Mouse (Mus musculus) splenic B cell, adult 2 months (primary cell): ENCODE results near the gene Aspn.

Source experiments
- DNase-seq: peaks from one replicate; pipeline ENCODE4 v3.0.0-alpha.2; 2011; ENCODE audit warnings: low read depth, low spot score
- H3K27me3 ChIP-seq: 2 replicates; pipeline ENCODE4 v1.6.1; 2012; ENCODE audit warnings: mild to moderate bottlenecking, low read length, moderate library complexity, mixed read lengths; ENCODE audit not compliant: control insufficient read depth, poor library complexity, insufficient read depth, severe bottlenecking
- H3K36me3 ChIP-seq: 2 replicates; pipeline ENCODE4 v1.6.1; 2012; ENCODE audit warnings: mild to moderate bottlenecking, low read length, moderate library complexity, mixed read lengths; ENCODE audit not compliant: control insufficient read depth, poor library complexity, insufficient read depth, severe bottlenecking

The Aspn gene

DNA sequence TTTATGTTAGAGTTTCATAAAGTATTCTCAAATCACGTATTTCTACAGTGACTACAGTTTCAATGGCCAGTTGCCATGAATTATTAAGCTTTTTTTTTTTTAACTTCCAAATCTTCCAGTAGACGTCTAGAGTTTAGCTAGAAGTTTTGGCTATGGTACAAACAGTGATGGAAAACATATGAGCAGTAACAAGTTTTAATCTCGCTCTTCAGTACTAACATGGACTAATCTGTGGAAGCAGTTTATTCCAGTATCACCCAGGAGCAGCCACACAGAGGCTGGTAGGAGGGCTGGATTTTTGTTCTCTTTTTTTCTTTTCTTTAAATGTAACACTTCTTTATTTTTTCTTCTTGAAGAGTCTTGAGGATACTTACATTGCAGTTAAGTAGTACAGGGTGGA, at the start of gene Aspn:
Gene Aspn (plus strand): TSS at position 165 of the 400 bp plus-strand sequence.
- H3K36me3 ChIP-seq, result no peaks in the 10 kb centered on the region
- H3K27me3 ChIP-seq, result no peaks in the 10 kb centered on the region
- no peak for DNase-seq

- H3K27me3 ChIP-seq, result no peaks in the 10 kb centered on the region
- H3K36me3 ChIP-seq, result no peaks in the 10 kb centered on the region
- no peak for DNase-seq
These were observed 39.7 kb upstream of the Aspn start, which contains the start of gene Ecm2 for GRCm38 (mm10) chr13:49504510-49504909. Ecm2 (plus strand) TSS chr13:49504810.

DNA sequence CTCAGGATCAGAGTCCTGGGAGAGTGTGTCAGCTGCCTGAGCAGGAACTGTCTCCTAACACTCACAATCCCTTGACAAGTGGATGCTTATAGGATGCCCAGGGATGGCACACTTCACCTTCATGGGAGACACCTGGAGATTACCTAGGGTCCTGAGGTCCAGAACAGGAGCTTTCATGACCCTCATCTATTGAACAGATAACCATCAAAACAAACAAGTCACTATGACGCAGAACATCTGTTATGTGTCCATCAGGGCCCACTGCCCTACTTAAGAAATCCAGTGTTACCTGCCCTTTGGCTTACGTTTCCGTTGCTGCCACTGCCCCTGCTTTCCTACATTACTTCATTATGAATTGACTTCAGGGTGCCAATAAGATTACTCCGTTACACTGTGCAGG, 38.5 kb upstream of the Aspn start:
- no peak for DNase-seq
- no peaks in the 10 kb centered on the region for H3K27me3 ChIP-seq

DNA sequence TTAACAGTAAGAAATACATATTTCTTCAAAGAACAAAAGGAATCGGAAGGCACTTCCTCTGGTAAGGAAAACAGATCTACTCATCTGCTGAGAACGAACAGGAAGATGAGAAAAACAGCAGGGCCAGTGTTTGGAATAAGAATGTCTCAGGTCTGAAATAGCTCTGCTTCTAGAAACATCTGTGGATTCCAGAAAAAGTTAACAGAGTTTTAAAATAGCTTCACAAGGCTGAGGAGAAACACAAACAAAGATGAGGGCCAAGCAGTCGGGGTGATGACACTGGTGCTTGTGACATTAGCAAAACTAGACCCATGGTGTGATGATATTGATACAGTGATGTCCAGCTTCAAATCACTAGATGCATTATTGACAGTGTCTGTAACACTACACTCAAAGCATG, 37.1 kb upstream of the Aspn start:
- Histone ChIP-seq H3K27me3 (no peaks in the 10 kb centered on the region), H3K36me3 (no peaks in the 10 kb centered on the region)
- no peak for DNase-seq

More for the DNA sequence above, 38.5 kb upstream of the Aspn start:
- no peaks in the 10 kb centered on the region for H3K36me3 ChIP-seq

DNA sequence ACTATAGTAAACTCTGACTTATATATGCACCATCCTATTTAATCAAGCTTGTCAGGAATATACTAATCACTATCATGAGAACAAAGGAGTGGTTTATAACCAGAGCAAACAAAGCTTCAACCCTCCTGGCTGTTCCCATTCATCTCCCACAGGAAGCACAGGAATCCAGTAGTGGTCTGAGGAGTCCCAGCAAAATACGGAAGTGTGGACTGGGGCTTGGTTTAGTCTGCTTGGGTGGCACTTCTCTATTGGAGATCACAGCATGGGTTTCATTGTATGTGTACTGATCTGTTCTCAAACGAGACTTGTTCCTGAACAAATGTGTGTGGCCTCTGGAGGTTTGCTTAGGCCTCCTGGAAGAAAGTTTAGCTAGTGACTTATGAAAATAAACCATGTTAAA, 25.5 kb upstream of the Aspn start:
- no peaks in the 10 kb centered on the region for H3K27me3 ChIP-seq
- DNase-seq, result no peak
- H3K36me3 ChIP-seq, result no peaks in the 10 kb centered on the region

DNA sequence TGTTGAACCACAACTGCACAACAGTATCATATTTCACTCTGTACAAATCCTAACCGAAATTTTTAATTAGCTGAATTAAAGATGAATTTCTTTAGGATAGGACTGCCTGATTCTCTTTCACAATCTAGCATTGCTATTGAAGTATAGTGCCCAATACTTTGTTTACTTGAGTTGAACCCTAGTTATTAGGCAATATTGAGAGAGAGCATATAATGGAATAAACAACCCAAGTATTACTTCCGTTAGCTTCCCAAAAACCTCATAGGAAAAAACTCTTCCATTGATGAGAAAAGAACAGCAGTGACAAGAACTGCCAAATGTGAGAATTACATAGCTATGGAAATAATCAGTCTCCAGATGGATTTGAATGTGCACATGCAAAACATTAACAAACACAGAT, 18.0 kb upstream of the Aspn start:
- H3K36me3 ChIP-seq, result no peaks in the 10 kb centered on the region
- DNase-seq, result no peak
- no peaks in the 10 kb centered on the region for H3K27me3 ChIP-seq

DNA sequence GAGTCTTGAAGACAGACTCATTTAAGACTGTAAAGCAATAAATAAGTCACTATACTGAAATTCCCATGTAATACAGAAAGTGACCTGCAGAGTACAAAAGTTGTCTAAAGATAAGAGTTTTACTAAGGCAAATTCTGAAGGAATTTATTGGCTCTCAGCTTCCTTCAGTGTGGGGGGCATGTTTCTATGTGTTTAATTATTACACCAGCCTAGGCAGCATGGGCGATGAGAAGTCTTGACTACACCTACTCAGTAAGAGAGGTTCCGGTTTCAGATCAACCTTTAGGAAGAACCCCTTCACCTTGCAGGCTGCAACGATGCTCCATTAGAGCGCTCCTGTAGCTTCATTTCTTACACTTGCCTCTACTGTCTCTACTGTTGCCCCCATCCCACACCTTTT, 13.6 kb upstream of the Aspn start:
- H3K36me3 ChIP-seq, result no peaks in the 10 kb centered on the region
- DNase-seq, result no peak
- H3K27me3 ChIP-seq, result no peaks in the 10 kb centered on the region

DNA sequence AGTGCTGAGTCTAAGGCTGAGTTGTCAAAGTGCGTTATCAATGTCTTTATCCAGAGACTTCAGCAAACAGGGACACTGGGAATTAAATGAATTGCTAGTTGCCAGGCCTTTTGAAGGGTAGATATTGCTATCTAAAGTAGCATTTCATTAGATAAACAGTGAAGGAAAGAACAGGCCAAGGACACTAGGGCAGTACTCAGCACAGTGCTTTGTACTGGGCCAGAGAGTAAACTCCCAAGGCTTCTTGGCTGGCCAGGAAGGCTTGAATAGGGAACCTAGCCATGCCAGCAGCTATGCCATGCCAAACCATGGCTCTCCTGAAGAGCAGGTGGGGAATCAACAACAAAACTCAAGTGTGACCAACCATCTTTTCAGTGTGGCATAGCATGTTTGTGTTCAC, 7.3 kb upstream of the Aspn start:
- Histone ChIP-seq H3K27me3 (no peaks in the 10 kb centered on the region), H3K36me3 (no peaks in the 10 kb centered on the region)
- no peak for DNase-seq

- H3K36me3 ChIP-seq, result no peaks in the 10 kb centered on the region
These were observed 5.5 kb upstream of the Aspn start for GRCm38 (mm10) chr13:49538693-49539092.

GRCm38 (mm10) chr13:49545646-49546045, 1.4 kb downstream of the Aspn start:
- Histone ChIP-seq H3K36me3 (no peaks in the 10 kb centered on the region), H3K27me3 (no peaks in the 10 kb centered on the region)
- DNase-seq, result no peak

More at GRCm38 (mm10) chr13:49538693-49539092, 5.5 kb upstream of the Aspn start:
- H3K27me3 ChIP-seq, result no peaks in the 10 kb centered on the region
- DNase-seq, result no peak

DNA sequence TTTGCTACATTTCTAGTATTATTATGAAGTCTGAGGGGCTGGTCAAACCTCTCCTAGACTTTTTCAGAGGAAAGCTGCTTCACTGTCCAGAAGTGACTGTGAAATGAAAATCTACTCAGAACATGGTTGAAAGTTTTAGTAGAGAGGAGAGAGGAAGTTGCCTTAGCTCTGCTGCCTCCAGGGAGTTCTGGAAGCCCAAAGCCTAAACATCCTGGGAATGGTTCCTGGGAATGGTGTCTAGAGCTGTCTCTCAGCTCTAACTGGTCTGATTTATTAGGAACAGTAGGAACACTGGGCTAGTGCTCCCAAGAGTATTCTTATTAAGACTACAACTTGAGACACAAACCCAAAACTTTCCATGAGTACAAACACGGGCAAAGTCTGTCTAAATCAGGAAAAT, 2.3 kb downstream of the Aspn start:
- Histone ChIP-seq H3K36me3 (no peaks in the 10 kb centered on the region), H3K27me3 (no peaks in the 10 kb centered on the region)
- no peak for DNase-seq

GRCm38 (mm10) chr13:49547563-49548150, 3.4 kb downstream of the Aspn start:
- no peak for DNase-seq
- Histone ChIP-seq H3K27me3 (no peaks in the 10 kb centered on the region), H3K36me3 (no peaks in the 10 kb centered on the region)

GRCm38 (mm10) chr13:49549616-49550015, 5.4 kb downstream of the Aspn start:
- Histone ChIP-seq H3K27me3 (no peaks in the 10 kb centered on the region), H3K36me3 (no peaks in the 10 kb centered on the region)
- no peak for DNase-seq

- Histone ChIP-seq H3K36me3 (no peaks in the 10 kb centered on the region), H3K27me3 (no peaks in the 10 kb centered on the region)
- DNase-seq, result no peak
These were observed 10.3 kb downstream of the Aspn start for GRCm38 (mm10) chr13:49554519-49554918.

GRCm38 (mm10) chr13:49556203-49556602, 12.0 kb downstream of the Aspn start:
- Histone ChIP-seq H3K36me3 (no peaks in the 10 kb centered on the region), H3K27me3 (no peaks in the 10 kb centered on the region)
- no peak for DNase-seq

DNA sequence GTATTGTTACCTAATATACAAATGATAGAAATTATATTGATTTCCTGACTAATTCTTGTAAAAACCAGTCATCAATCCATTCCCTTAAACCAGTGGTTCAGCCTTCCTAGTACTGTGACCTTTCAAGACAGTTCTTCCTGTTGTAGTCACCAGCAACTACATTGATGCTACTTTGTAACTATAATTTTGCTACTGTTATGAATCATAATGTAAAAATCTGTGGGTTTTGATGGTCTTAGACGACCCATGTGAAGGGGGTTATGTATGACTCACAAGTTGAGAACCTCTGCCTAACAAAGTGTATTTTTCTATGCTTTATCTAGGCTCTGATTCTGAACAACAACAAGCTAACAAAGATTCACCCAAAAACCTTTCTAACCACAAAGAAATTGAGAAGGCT, 12.7 kb downstream of the Aspn start:
- DNase-seq, result no peak
- Histone ChIP-seq H3K27me3 (no peaks in the 10 kb centered on the region), H3K36me3 (no peaks in the 10 kb centered on the region)
